Mouse (Mus musculus) liver, adult (tissue): ENCODE measurements around the gene Pdrg1.

ENCODE experiments used
- GATA4 ChIP-seq: IDR thresholded peaks from 2 replicates; pipeline ENCODE4 v1.6.1; 2014; ENCODE audit warnings: mild to moderate bottlenecking, low read length; ENCODE audit not compliant: insufficient replicate concordance

Gene Pdrg1

GRCm38 (mm10) chr2:153014758-153015593 lies at the start of gene Pdrg1:
Pdrg1 (minus strand) TSS chr2:153015427.
- TF ChIP-seq GATA4 = peak; percentile 41; the same call in 1 of the 2 replicates

GRCm38 (mm10) chr2:153064190-153064970 lies 49.2 kb upstream of the Pdrg1 start:
- TF ChIP-seq GATA4 = 0 out of 2 replicates have a peak, but pooled peaks have one; percentile 14

GRCm38 (mm10) chr2:153063394-153063793 lies 48.2 kb upstream of the Pdrg1 start:
- no peak for TF ChIP-seq GATA4

- no peak for TF ChIP-seq GATA4
Measured at GRCm38 (mm10) chr2:153060216-153060615, 45.0 kb upstream of the Pdrg1 start.

GRCm38 (mm10) chr2:153058365-153058764 lies 43.1 kb upstream of the Pdrg1 start:
- no peak for TF ChIP-seq GATA4

- TF ChIP-seq GATA4 = no peak
Measured at GRCm38 (mm10) chr2:153055270-153055920, 40.2 kb upstream of the Pdrg1 start.

GRCm38 (mm10) chr2:153053896-153054295 lies 38.7 kb upstream of the Pdrg1 start:
- no peak for TF ChIP-seq GATA4

- no peak for TF ChIP-seq GATA4
Measured at GRCm38 (mm10) chr2:153052700-153053351, 37.6 kb upstream of the Pdrg1 start.

GRCm38 (mm10) chr2:153051537-153051936 lies 36.3 kb upstream of the Pdrg1 start:
- no peak for TF ChIP-seq GATA4

GRCm38 (mm10) chr2:153051095-153051494 lies 35.9 kb upstream of the Pdrg1 start:
- TF ChIP-seq GATA4 = no peak

- TF ChIP-seq GATA4 = no peak
Measured at GRCm38 (mm10) chr2:153049997-153050358, 34.8 kb upstream of the Pdrg1 start.

GRCm38 (mm10) chr2:153049288-153049996 lies 34.2 kb upstream of the Pdrg1 start:
- no peak for TF ChIP-seq GATA4

GRCm38 (mm10) chr2:153047828-153048465 lies 32.7 kb upstream of the Pdrg1 start:
- no peak for TF ChIP-seq GATA4

GRCm38 (mm10) chr2:153045884-153046299 lies 30.7 kb upstream of the Pdrg1 start:
- TF ChIP-seq GATA4 = no peak
